Mouse (Mus musculus): ENCODE measurements around the gene Clasrp. TPM values are rescaled to one million over a fixed set of nuclear protein-coding genes. Genes with fewer than 3 reads are reported as not detected.
A peak's percentile ranks its signal among the peaks of the same experiment; 100 is the strongest.

Gene Clasrp
- 10 to 100 TPM in 1 of 2 experiments, 1 to 10 TPM in 1; 8.7 to 10.4 TPM for total RNA-seq (2021)
- long read RNA-seq, experiment 1, partial matches to known transcripts, result 1 of 8 reads
- long read RNA-seq, experiment 1, other reads (novel, unspliced or antisense), result 5 of 8 reads
- long read RNA-seq, experiment 2, partial matches to known transcripts, result 2 of 5 reads
- long read RNA-seq, experiment 2, other reads (novel, unspliced or antisense), result 1 of 5 reads

GRCm38 (mm10) chr7:19603849-19604605 is at the start of gene Clasrp:
Clasrp (minus strand) TSS chr7:19604486.
- DNase-seq (ENCODE audit: low spot score), result peak; percentile 98

- DNase-seq (ENCODE audit: low spot score), result no peak
These were observed 48.3 kb upstream of the Clasrp start for GRCm38 (mm10) chr7:19652614-19653013.

GRCm38 (mm10) chr7:19651063-19651786 is 46.9 kb upstream of the Clasrp start:
- no peak for DNase-seq (ENCODE audit: low spot score)

- DNase-seq (ENCODE audit: low spot score), result no peak
These were observed 36.9 kb upstream of the Clasrp start for GRCm38 (mm10) chr7:19641223-19641622.

DNA sequence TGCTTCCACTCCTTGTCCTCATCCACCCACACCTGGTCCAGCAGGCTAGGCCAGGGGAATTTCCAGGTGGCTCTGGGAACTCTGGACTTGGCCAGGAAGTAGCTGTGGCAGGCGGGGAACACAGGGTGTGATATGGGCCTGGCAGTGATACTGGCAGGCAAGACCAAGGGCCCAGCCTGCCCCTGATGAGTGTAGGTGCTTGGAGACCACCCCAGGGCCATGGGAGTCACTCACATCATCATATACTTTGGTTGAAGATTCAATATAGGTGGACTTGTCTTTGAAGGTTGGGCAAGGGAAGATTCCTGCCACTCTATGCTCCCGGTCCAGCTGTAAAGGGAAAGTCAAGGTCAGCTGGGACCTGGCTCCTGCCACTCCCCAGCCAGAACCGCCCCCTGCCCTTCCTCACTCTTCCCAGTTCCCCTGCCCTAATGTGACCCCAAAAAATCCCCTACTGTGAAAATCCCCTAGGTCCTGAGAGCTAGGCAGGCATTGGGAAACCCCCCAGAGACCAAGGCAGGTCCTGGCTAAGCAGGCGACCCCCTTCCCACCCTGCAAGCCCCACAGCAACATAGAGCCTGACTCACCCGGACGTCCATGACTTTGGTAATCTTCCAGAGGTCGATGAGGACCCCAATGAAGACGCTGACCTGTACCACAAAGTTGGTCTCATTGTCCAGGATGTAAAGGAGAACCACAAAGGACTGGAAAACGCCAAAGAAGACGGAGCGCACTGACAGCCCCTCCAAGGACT is 31.0 kb upstream of the Clasrp start:
- no peak for DNase-seq (ENCODE audit: low spot score)

GRCm38 (mm10) chr7:19634591-19634990 is 30.3 kb upstream of the Clasrp start:
- peak; percentile 41 for DNase-seq (ENCODE audit: low spot score)

GRCm38 (mm10) chr7:19633855-19634254 is 29.6 kb upstream of the Clasrp start:
- DNase-seq (ENCODE audit: low spot score), result no peak

DNA sequence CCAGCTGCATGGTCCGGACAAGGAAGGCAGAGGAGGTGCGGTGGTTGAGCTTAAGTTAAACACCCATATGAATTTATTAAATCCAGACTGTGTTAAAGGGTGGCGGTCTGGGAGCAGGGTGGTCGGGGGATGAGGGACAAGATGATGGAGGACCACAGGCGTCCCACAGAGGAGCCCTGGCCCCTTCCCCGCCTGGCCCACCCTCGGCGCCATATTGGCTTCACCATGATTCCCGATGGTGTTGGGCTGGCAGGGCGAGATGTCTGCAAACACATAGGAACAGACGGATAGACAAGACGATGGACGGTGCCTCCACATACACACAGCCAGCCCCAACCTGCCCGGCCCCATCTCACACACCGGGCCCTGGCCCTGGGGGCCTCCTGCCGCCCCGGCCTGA is 28.9 kb upstream of the Clasrp start:
- no peak for DNase-seq (ENCODE audit: low spot score)

- DNase-seq (ENCODE audit: low spot score), result no peak
These were observed 28.4 kb upstream of the Clasrp start for GRCm38 (mm10) chr7:19632720-19633119.

- DNase-seq (ENCODE audit: low spot score), result no peak
These were observed 28.0 kb upstream of the Clasrp start for GRCm38 (mm10) chr7:19632275-19632674.

- peak; percentile 93 for DNase-seq (ENCODE audit: low spot score)
These were observed 25.1 kb upstream of the Clasrp start, which contains the start of gene Relb for GRCm38 (mm10) chr7:19629361-19629734. Relb (minus strand) TSS chr7:19629438.

DNA sequence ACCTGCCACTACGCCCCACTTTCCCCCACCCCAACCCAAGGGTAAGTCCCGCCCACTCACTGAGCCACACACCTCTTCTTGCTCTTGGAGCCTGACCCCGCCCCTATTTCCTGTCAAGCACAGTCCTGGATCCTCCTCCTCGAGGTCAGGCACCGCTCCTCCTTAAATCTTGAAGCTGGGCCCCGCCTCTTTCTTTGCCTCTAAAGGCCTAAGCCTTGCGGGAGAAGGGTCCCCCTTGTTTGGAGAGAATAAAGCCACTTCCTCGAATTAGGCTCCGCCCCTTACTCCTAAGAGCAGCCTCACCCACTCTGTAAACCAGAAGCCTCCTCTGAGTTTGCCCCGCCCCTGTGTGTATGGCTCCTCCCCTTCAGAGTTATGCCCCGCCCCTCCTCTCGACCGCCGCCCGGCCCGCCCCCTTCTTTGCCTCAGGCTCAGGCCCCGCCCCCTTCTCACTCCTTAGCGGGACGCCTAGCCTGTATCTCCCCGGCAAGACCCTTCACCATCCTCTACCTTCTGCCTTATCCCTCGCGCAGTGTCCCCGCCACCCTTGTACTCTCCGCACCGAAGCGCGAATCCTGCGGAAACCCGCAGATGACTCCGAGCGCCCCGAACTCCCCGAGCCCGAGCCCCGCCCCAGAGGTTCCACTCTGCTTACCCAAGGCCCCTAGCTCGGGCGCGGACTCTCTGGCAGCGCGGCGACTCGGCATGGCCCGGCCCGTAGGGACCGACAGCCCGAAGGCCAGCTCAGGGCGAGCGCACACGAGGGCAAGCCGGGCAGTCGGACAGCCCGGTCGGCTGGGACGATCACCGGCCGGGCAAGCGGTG is 24.5 kb upstream of the Clasrp start:
- peak; percentile 96 for DNase-seq (ENCODE audit: low spot score)

- DNase-seq (ENCODE audit: low spot score), result peak; percentile 97
These were observed 23.9 kb upstream of the Clasrp start for GRCm38 (mm10) chr7:19628192-19628535.

DNA sequence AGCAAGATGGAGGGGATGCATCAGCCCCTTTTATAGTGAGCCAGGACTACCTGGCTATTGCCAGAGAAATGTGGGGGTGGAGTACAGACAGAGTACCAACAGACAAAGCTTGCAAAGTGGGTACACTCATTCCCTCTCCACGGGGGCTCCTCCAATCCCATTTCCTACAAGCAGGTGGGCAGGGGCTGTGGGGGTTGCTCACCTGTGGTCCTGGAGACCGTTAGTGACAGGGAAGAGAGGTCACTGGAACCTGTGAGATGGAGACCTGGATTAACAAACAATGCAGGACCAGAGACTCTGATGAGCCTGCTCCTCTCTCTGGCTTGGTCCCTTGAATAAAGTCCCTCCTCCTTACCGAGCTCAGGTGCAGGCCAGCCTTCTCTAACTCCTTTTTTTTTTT is 23.4 kb upstream of the Clasrp start:
- DNase-seq (ENCODE audit: low spot score), result no peak

DNA sequence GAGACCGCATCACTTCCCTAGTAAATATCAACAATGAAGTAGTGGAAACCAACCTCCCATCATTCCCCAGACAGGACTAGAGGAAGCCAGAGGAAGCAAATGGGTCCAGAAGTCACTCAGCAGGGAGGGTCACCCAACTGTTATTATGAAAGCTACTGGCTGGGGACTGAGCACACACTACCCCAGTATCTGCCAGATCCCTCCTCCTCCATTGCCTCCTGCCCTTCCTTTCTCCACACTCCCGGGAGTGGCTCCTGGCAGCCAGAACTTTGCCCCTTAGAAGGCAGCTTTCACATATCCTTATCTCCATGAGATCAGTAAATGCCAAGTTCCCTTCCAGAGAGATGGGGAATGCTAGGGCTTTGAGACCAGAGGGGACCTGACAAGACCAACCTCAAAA is 19.1 kb upstream of the Clasrp start:
- no peak for DNase-seq (ENCODE audit: low spot score)

GRCm38 (mm10) chr7:19622241-19622640 is 18.0 kb upstream of the Clasrp start:
- no peak for DNase-seq (ENCODE audit: low spot score)

DNA sequence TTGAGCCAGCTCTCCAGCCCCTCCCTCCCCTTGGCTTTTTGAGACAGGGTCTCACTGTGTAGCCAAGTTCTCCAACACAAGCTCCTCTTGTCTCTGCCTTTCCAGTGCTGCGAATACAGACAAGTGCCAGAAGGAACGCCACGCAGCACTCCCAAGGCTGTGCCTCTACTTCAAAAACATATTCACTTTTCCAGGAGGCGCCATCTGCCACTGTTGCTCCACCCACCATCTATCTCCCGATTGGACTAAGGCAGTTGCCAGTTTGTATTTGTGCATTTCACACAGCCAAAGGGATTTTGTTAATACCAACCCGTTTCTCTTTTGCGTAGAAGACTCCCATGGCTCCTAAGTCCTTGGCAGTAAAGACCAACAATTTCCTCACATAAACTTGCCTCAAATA is 16.5 kb upstream of the Clasrp start:
- DNase-seq (ENCODE audit: low spot score), result no peak

GRCm38 (mm10) chr7:19619004-19619801 is 14.9 kb upstream of the Clasrp start:
- DNase-seq (ENCODE audit: low spot score), result peak; percentile 77

GRCm38 (mm10) chr7:19615036-19615577 is 10.8 kb upstream of the Clasrp start:
- no peak for DNase-seq (ENCODE audit: low spot score)

GRCm38 (mm10) chr7:19610969-19611368 is 6.7 kb upstream of the Clasrp start:
- no peak for DNase-seq (ENCODE audit: low spot score)

Data from gastrocnemius, adult 18-20 months (tissue).